Mouse (Mus musculus): ENCODE results near the gene Nr1h3. TPM values are rescaled to one million over a fixed set of nuclear protein-coding genes. Genes with fewer than 3 reads are reported as not detected.

Gene Nr1h3
- polyA plus RNA-seq, 1 experiment from 2014 or later, result 31.0 TPM

GRCm38 (mm10) chr2:91167629-91168028 lies 35.0 kb downstream of the Nr1h3 start:
- TF ChIP-seq EP300 (IDR thresholded peaks at IDR 0.05; ENCODE audit: low read depth) (no peak), CTCF (IDR thresholded peaks at IDR 0.05; ENCODE audit: low read depth) (no peak)
- Histone ChIP-seq H3K27ac (ENCODE audit: low read depth) (no peak overlapping the region), H3K9me3 (ENCODE audit: low read length) (no peaks in the 10 kb centered on the region), H3K27me3 (ENCODE audit: insufficient read depth, low read length) (no peaks in the 10 kb centered on the region), H3K9ac (replicated peaks) (no peak overlapping the region), H3K4me1 (ENCODE audit: insufficient read depth) (no peaks in the 10 kb centered on the region), H3K36me3 (replicated peaks; ENCODE audit: insufficient read depth, low read length) (peaks cover 36% of the 10 kb centered on the region), H3K4me3 (ENCODE audit: low read depth, low read length) (no peak overlapping the region), H3K4me2 (ENCODE audit: low read depth, low read length) (no peak overlapping the region)
- WGBS (ENCODE audit: insufficient replicate concordance), result 81% methylated on average over 4 of the region's 4 CpGs
- ATAC-seq (no peak), DNase-seq (no peak)

DNA sequence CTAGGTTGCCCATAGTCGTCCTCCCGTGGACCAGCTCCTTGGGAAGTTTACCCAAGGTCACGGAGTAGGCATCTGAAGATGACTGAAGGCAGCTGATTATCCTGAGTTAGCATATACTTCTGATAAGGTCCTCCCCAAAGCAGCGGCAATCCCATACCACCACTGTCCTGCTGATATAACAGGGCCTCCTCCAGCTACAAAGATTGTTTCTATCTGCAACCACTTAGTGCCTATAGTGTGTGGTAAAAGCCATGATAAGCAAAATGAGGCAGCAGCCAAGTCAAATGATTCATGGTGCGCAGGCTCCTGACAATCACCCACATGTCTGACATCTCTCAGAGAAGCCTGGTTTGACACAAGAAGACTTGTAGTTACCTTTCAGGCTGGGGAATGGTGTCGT lies 37.6 kb downstream of the Nr1h3 start:
- TF ChIP-seq EP300 (IDR thresholded peaks at IDR 0.05; ENCODE audit: low read depth), result no peak
- no peak for TF ChIP-seq CTCF (IDR thresholded peaks at IDR 0.05; ENCODE audit: low read depth)
- WGBS (ENCODE audit: insufficient replicate concordance), result 51% methylated on average over 6 of the region's 6 CpGs
- Histone ChIP-seq H3K36me3 (replicated peaks; ENCODE audit: insufficient read depth, low read length) (peaks cover 34% of the 10 kb centered on the region), H3K4me3 (ENCODE audit: low read depth, low read length) (no peak overlapping the region), H3K4me2 (ENCODE audit: low read depth, low read length) (no peak overlapping the region), H3K4me1 (ENCODE audit: insufficient read depth) (no peaks in the 10 kb centered on the region), H3K27ac (ENCODE audit: low read depth) (no peak overlapping the region), H3K9me3 (ENCODE audit: low read length) (no peaks in the 10 kb centered on the region), H3K9ac (replicated peaks) (no peak overlapping the region), H3K27me3 (ENCODE audit: insufficient read depth, low read length) (no peaks in the 10 kb centered on the region)
- ATAC-seq (peak; percentile 40; the same call in 1 of the 2 replicates), DNase-seq (no peak)

DNA sequence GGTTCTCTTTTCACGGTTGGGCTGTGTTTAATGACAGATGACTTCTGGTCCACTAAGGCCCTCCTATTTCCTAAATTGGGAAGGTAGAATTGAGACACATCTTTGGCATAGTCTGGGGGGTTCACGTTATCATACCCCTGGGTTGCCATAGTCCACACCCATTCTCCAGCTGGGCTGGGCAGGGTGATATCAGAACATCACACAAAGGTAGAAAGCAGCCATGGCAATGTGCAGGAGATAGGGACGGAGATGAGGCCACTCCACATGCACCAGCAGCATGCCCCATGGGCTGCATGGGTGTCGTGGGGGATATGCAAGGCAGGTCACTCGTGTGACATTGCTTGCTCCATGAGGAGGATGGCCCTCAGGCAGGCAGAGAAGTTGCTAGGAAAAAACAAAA lies 39.1 kb downstream of the Nr1h3 start:
- ATAC-seq (no peak), DNase-seq (no peak)
- TF ChIP-seq EP300 (IDR thresholded peaks at IDR 0.05; ENCODE audit: low read depth) (no peak), CTCF (IDR thresholded peaks at IDR 0.05; ENCODE audit: low read depth) (no peak)
- Histone ChIP-seq H3K9ac (replicated peaks) (no peak overlapping the region), H3K4me1 (ENCODE audit: insufficient read depth) (no peaks in the 10 kb centered on the region), H3K4me2 (ENCODE audit: low read depth, low read length) (no peak overlapping the region), H3K27ac (ENCODE audit: low read depth) (no peak overlapping the region), H3K4me3 (ENCODE audit: low read depth, low read length) (no peak overlapping the region), H3K27me3 (ENCODE audit: insufficient read depth, low read length) (no peaks in the 10 kb centered on the region), H3K9me3 (ENCODE audit: low read length) (no peaks in the 10 kb centered on the region), H3K36me3 (replicated peaks; ENCODE audit: insufficient read depth, low read length) (peaks cover 34% of the 10 kb centered on the region)
- 71% methylated on average over 5 of the region's 5 CpGs for WGBS (ENCODE audit: insufficient replicate concordance)

- TF ChIP-seq CTCF (IDR thresholded peaks at IDR 0.05; ENCODE audit: low read depth) (no peak), EP300 (IDR thresholded peaks at IDR 0.05; ENCODE audit: low read depth) (no peak)
- Histone ChIP-seq H3K27ac (ENCODE audit: low read depth) (no peak overlapping the region), H3K27me3 (ENCODE audit: insufficient read depth, low read length) (no peaks in the 10 kb centered on the region), H3K36me3 (replicated peaks; ENCODE audit: insufficient read depth, low read length) (peaks cover 37% of the 10 kb centered on the region), H3K9ac (replicated peaks) (no peak overlapping the region), H3K4me2 (ENCODE audit: low read depth, low read length) (no peak overlapping the region), H3K4me1 (ENCODE audit: insufficient read depth) (no peaks in the 10 kb centered on the region), H3K9me3 (ENCODE audit: low read length) (no peaks in the 10 kb centered on the region), H3K4me3 (ENCODE audit: low read depth, low read length) (no peak overlapping the region)
- DNase-seq (no peak), ATAC-seq (no peak)
- WGBS (ENCODE audit: insufficient replicate concordance), result 61% methylated on average over 4 of the region's 4 CpGs
These were observed 39.7 kb downstream of the Nr1h3 start for GRCm38 (mm10) chr2:91162952-91163351.

DNA sequence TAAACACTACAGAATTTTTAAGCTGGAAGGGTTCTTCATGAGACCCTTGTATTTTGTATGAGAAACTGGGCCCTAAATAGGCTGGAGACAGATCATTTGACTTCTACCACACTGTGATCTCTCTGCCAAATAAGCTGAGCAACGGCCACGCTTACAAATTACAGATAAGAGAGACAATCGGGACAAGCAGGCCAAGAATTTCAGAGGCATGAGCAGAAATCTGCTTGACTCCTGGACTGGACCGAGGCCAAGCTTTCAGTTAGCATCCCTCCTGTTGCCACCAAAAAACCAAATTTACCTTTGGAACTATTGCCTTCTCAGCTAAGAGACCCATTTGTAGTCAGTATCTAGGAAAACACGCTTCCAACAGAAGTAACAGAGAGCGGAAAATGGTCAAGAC lies 42.0 kb downstream of the Nr1h3 start:
- Histone ChIP-seq H3K4me2 (ENCODE audit: low read depth, low read length) (no peak overlapping the region), H3K4me3 (ENCODE audit: low read depth, low read length) (no peak overlapping the region), H3K9me3 (ENCODE audit: low read length) (no peaks in the 10 kb centered on the region), H3K27me3 (ENCODE audit: insufficient read depth, low read length) (no peaks in the 10 kb centered on the region), H3K36me3 (replicated peaks; ENCODE audit: insufficient read depth, low read length) (peaks cover 28% of the 10 kb centered on the region), H3K27ac (ENCODE audit: low read depth) (no peak overlapping the region), H3K4me1 (ENCODE audit: insufficient read depth) (no peaks in the 10 kb centered on the region), H3K9ac (replicated peaks) (no peak overlapping the region)
- no peak for TF ChIP-seq CTCF (IDR thresholded peaks at IDR 0.05; ENCODE audit: low read depth)
- TF ChIP-seq EP300 (IDR thresholded peaks at IDR 0.05; ENCODE audit: low read depth), result no peak
- 78% methylated on average over 6 of the region's 6 CpGs for whole genome bisulfite sequencing (ENCODE audit: insufficient replicate concordance)
- DNase-seq, result no peak
- no peak for ATAC-seq

DNA sequence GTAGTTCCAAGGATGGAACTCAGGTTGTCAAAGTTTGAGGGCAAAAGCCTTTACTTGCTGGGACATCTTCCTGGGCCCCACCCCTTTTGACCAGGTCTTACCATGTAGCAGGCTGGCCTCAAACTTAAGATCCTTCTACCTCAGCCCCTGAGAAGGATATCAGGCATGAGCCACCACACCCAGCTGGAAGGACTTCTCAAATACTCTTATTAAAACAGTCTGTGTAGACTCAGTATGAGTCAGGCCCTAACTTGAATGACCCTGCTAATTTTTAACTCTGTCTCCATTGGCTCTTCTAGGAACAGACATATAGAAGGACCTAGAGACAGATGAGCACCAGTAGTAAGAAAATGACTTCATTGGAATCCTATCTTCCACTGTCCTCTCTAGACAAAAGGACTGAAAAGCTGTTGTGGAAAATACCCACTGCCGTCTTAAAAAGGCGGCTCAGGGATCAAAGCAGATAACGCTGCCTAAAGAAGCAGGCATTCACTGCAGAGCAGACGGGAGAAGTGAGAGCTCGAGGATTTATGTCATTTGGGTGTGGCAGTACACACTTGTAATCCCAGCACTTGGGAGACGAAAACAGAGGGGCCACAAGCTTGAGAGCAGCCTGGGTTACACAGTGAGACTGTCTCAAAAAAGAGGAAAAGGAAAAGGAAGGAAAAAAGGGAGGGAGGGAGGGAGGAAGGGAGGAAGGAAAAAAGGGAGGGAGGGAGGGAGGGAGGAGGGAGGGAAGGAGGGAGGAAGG lies 45.5 kb downstream of the Nr1h3 start:
- Histone ChIP-seq H3K27ac (ENCODE audit: low read depth) (no peak overlapping the region), H3K4me2 (ENCODE audit: low read depth, low read length) (no peak overlapping the region), H3K9me3 (ENCODE audit: low read length) (no peaks in the 10 kb centered on the region), H3K4me3 (ENCODE audit: low read depth, low read length) (no peak overlapping the region), H3K36me3 (replicated peaks; ENCODE audit: insufficient read depth, low read length) (peaks cover 25% of the 10 kb centered on the region), H3K4me1 (ENCODE audit: insufficient read depth) (no peaks in the 10 kb centered on the region), H3K9ac (replicated peaks) (no peak overlapping the region), H3K27me3 (ENCODE audit: insufficient read depth, low read length) (no peaks in the 10 kb centered on the region)
- ATAC-seq (no peak), DNase-seq (no peak)
- TF ChIP-seq EP300 (IDR thresholded peaks at IDR 0.05; ENCODE audit: low read depth) (no peak), CTCF (IDR thresholded peaks at IDR 0.05; ENCODE audit: low read depth) (no peak)
- WGBS (ENCODE audit: insufficient replicate concordance), result 76% methylated on average over 6 of the region's 6 CpGs
